Mouse (Mus musculus): ENCODE data around the gene Sik3.

Sik3 gene

DNA sequence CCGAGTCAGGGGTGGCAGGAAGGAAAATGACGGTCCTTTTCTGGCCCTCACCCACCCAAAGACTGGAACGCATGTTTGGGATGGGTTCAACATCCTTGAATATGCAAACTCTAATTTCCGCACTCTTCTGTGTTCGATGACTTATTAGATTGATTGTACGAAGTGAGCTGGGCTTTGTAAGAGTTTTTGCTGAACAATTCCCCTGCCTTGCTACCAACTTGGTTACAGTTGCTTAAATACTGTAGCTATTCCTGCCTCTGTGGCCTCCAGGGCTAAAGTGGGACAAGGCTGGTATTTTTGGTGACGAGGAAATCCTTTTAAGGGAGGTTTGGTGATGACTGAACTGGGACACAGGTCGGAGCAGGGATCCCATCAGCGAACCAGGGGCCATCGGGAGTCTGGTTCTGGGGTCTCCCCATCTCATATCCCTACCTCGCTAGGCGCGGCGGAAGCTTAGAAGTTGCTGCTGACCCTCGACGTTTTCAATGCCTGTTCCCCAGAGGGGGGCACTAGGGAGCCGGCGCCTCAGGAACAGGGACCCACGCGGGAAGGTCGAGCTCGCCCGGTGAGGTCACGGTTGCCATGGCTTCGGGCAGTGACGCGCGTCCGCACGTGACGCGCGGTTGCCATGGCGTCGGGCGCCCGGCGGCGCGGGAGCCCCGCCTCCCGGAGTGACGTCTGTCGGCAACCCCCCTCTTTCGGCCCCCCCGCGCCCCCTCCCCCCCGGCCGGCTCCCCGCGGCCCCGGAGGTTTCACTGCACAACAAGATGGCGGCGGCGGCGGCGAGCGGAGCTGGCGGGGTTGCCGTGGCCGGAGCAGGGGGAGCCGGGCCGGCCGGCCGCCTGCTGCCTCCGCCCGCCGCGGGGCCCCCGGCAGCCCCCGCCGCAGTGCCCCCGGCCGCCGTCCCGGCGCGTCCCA lies at the start of gene Sik3, which contains the start of gene Pafah1b2:
Sik3 (plus strand) TSS at position 730 of the 918 bp plus-strand sequence.
Pafah1b2 (minus strand) TSS at position 600 of the 918 bp plus-strand sequence.
- peak; percentile 95 to 98 for DNase-seq

DNA sequence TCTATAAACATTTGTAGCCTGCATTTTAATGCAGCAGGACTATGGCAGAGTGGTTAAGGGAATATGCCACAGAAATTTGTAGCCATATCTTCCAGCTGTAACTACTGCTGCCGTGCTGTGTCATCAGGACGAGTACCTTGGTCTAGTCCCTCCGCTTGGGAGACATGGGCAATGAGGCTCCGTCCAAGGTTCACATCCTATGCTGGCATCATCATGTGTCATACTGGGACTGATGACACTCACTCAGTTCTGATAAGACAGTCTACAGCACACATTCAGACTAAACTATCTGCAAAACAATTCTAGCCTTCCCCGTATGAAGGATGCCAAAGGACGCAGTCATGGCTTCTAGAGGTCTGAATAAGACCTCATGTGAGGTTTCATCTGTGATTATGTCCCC lies 49.0 kb upstream of the Sik3 start:
- no peak for DNase-seq

GRCm38 (mm10) chr9:45976884-45977283 lies 35.7 kb upstream of the Sik3 start:
- no peak for DNase-seq

DNA sequence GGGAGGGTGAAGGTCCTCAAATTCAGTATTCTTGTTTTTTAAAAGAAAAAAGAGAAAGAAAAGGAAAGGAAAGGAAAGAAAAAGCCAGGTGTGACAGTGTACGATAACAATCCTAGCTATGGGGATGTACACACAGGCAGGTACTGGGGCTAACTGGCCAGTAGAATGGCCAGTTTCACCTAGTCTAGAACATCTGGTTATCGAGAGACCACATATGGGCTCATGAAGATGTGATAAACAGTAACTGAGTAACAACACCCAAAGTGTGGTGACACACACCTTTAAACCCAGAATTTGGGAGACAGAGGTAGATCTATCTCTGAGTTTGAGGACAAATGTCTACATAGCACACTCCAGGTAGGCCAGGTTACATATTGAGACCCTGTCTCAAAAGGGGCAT lies 32.8 kb upstream of the Sik3 start:
- no peak for DNase-seq

- DNase-seq, result no peak
Measured at GRCm38 (mm10) chr9:45980611-45981010, 32.0 kb upstream of the Sik3 start.

DNA sequence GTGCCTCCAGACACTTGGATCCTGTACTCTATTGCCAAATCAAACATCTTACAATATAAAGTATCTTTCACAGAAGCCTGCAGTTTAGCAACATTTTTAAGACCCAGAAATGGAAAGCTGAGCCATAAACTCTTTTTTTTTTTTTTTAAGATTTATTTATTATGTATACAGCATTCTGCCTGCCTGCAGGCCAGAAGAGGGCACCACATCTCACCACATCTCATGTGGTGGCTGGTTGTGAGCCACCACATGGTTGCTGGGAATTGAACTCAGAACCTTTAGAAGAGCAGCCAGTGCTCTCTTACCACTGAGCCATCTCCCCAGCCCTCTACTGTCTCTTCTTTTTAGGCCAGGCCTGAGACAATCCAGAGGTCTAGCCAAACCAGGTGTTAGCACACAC lies 31.3 kb upstream of the Sik3 start:
- DNase-seq, result no peak

- peak; percentile 46 to 54 for DNase-seq
Measured at GRCm38 (mm10) chr9:45983676-45984408, 28.8 kb upstream of the Sik3 start.

DNA sequence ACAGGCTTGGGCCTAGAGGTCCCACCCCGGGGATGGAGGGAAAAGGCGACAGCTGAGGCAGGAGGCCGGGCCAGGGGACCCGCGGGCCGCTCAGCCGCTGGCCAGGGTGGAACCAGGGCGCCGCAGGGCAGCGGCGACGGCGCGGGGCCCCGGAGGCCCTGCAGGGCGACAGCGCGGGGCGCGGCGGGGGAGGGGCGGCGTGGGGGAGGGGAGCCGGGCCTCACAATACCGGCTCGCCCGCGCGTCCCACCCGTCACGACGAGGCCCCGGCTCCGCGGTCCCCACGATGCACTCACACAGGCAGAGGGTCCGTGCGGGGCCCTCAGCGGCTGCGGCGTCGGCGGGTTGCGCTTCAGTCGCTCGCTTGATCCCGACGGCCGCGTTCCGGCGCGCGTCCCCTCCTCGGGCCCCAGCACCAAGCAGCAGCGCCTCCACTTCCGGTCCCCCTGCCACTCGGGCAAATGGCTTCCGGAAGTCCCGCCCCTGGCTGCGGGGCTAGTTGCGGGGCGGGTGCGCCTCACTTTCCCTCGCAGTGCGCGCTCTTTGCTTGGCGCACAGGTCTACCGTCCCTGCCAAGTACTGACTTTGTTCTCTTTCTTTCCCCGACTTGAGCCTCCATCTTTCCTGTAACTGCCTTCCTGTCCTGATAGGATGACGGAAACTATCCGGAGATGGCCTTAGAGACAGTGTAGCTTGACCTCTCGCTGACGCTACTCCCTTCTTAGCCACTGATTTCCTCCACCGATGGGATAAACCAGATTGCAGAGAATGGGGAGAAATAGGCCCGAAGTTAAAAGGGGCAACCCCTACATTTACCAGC lies 28.0 kb upstream of the Sik3 start:
- DNase-seq, result peak; percentile 92 to 93

- DNase-seq, result peak; percentile 71 to 73
Measured at GRCm38 (mm10) chr9:45985229-45985567, 27.4 kb upstream of the Sik3 start.

GRCm38 (mm10) chr9:45999009-45999408 lies 13.6 kb upstream of the Sik3 start:
- no peak for DNase-seq

- peak; percentile 77 to 89 for DNase-seq
Measured at GRCm38 (mm10) chr9:46003729-46004128, 8.9 kb upstream of the Sik3 start.

- no peak for DNase-seq
Measured at GRCm38 (mm10) chr9:46004529-46004928, 8.1 kb upstream of the Sik3 start.

DNA sequence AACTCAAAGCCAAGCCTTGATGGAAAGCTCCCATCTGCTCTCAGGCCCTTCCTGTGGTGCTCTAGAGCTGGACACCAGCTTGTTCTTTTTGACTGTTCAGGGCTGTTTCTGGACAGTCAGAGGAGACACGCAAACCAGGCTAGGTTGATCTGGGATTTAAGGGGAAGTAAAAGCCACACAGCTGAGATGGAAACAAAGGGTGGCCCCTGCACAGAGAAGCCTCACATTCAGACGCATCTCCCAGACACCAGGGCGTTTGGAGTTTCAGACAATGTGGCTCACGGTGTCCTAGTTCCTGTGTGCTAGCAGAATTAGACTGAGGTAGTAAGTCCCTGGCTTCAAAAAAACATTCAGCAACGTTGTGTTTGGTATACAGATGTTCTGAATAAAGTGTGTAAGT lies 6.4 kb upstream of the Sik3 start:
- no peak for DNase-seq

GRCm38 (mm10) chr9:46008931-46009668 lies 3.5 kb upstream of the Sik3 start:
- no peak for DNase-seq

- no peak for DNase-seq
Measured at GRCm38 (mm10) chr9:46009669-46009983, 3.0 kb upstream of the Sik3 start.

DNA sequence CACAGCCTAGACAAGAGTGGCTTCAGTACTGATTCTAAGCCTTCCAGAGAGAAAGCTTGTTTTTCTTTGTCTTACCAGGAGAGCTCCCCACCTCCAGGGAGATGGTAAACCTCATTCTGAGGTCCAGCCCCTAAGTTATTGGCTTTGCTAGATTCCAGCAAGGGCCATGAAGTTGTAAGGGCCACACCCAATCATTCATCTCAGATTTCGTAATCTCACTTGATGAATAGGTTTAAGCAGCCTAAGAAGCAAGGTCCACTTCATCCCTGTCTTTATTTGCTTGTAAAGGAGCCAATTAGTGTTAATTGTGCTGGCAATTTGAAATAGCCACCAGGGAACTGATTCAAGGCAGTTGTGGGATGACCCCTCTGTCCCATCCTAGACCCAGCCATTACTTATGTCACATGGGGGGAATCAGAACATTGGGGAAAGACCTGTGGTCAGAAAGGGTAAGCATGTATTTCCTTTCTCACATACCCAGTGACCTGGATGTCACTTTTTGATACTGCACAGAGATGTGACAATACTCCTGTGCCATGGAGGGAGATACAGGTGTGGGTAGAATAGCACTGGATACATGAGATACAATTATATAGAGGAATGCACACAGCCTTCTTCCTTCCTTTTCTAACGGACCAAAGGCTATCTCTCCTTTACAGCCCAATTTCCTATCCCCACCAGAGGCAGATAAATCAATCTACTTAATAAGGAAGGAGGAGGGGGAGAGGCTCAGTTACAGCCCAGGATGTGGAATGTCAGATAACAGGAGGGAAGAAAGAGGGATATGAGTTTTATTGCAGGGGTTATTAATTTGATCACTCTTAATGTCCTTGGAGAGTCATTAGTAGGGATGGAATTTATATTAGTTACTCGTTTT lies 1.3 kb upstream of the Sik3 start:
- DNase-seq, result no peak

GRCm38 (mm10) chr9:46013009-46013586 lies 478 bp downstream of the Sik3 start:
- DNase-seq, result no peak

DNA sequence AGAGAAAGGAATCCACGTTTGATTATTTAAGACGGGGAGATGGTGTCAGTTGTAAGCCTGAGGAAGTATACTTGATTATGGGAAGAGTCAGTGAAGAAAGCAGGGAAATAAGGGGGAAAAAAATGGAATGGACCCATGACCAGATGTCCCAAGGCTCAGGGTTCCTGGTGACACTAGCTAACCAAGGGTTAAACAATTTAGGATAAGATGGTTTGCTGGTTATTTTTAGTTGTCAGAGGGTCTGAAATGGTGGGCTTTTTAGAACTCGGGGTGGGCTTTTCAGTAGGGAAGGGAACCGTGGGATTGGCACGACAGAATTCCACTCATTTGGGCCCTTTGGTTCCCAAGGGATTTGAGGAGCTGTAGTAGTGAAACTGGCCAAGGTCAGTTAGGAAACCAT lies 996 bp downstream of the Sik3 start:
- DNase-seq, result peak in 1 of 2 experiments; percentile 35

- peak; percentile 47 to 52 for DNase-seq
Measured at GRCm38 (mm10) chr9:46014251-46014681, 1.6 kb downstream of the Sik3 start.

GRCm38 (mm10) chr9:46015081-46015551 lies 2.5 kb downstream of the Sik3 start:
- DNase-seq, result peak; percentile 50 to 65

DNA sequence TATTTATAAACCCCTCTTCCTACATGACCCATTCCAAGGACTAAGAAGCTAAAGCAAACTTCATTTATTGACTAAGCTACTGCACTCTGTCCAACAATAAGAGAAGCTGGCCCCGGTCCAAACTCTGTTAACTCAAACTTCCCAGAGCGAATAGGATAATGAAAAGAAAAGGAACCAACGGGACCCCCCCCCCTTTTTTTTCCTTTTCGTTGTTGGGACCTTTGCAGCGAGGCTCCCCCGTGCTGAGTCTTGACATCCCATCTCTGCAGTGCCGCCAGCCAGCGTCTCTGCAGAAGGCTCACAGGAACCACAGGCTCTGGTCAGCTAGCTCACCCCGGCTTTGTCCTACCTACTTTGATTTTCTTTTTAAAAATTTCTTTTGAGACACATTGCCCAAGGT lies 3.2 kb downstream of the Sik3 start:
- DNase-seq, result peak; percentile 46 to 63
